Mouse (Mus musculus): Measurements from ENCODE around the gene Bckdha.

DNA sequence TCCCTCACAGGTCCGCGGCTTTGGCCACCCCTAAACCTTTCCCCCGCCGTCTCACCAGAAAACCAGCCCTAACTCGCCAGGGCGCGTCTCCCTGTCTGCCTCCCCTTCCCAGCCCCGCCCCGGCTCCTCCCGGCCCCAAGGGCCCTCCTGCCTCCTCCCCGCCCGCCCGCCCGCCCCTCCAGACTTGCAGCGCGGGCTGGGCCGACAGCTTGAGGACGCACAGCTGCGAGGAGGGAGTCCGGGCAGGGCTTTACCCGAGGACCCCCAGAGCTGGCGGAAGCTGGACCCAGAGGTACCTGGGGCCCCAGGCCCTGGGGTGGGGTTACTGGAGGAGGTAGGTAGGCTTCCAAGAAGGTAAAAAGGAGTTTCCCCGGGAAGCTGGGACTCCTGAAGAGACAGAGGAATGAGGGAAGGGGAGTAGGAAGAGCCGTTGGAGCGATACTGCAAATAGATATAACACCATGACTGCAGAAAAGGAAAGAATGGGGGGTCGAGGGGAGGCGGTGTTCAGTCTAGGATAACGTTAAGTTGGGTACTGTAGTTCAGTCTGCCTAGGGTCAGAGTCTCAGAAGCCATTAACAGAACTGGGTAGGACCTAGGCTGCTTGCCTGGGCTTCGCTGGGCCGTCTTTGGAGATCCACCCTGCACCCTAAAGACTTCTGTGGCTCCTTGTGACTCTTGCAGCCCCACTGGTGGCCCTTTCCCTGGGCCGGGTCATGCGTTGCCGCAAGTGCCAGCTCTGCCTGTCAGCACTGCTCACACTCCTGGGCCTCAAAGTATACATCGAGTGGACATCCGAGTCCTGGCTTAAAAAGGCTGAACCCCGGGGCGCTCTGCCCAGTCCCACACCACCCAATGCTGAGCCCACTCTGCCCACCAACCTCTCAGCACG, 31.1 kb downstream of the Bckdha start:
- TF ChIP-seq CTCF (IDR thresholded peaks at IDR 0.05; ENCODE audit: extremely low read depth, insufficient read depth, insufficient read length, insufficient replicate concordance) (no peak), POLR2A (IDR thresholded peaks at IDR 0.05; ENCODE audit: low read depth, low read length) (no peak; the same call in 1 of the 2 replicates)

Data from spleen, adult 2 months (tissue).